Mouse (Mus musculus): ENCODE measurements around the gene Gm45213. TPM values are rescaled to one million over a fixed set of nuclear protein-coding genes. Genes with fewer than 3 reads are reported as not detected.

The Gm45213 gene
- polyA plus RNA-seq, 1 experiment: not detected

DNA sequence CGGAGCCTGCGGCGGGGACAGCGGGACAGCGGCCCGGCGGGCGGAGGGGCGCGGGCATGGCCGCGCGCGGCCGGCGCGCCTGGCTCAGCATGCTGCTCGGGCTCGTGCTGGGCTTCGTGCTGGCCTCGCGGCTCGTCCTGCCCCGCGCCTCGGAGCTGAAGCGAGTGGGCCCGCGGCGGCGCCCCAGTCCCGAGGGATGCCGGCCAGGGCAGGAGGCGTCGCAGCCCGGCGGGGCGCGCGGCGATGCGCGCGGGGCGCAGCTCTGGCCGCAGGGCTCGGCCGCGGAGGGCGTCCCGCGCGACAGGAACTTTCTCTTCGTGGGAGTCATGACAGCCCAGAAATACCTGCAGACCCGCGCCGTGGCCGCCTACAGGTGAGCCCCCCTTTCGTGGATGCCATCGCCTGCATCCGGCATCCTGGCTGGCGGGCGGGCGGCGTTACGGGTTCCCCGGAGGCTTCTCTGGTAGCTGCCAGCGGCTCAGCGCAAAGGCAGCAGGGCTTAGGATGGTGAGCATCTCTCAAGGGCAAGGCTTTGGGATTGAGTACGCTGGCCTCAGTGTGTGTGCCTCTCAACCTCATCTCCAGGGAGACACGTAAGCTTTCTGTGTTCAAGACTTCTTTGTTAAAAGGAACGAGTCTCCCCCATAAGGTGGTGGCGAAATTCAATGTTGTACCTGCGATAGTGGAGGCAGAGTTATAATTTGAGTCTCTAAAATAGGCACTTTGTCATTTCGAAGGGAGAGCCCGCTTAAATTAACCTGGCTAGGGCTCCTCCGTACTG lies 66.6 kb downstream of the Gm45213 start:
- TF ChIP-seq CTCF (IDR thresholded peaks at IDR 0.05; ENCODE audit: borderline replicate concordance, extremely low read depth, insufficient read depth, insufficient read length) (no peak), POLR2A (IDR thresholded peaks at IDR 0.05; ENCODE audit: borderline replicate concordance, extremely low read depth, insufficient read depth, insufficient read length, poor library complexity, severe bottlenecking) (no peak)
- DNase-seq (ENCODE audit: low read depth): peak; percentile 63

DNA sequence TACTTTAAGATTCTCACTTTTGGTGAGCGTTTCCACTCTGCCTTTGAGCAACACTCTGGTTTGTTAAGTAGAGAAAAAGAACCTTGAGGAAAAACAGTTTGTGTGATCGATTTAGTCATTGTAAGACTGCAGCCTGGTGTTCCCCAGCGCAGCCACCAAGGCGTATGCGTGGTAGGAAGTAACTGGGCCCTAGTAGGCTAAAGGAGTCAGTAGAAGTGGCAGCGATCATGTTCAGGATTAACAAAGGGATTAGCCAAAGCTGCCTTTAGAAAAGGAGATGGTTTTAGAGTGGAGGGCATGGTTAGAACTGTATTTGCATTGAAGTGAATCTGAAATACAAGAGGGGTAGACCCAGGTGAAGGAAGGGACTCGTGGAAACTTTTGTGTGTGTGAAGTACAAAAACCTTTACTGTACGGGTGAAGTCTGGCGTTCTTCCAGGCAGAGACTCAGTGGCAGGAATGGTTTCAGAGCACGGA lies 67.3 kb downstream of the Gm45213 start:
- no peak for TF ChIP-seq CTCF (IDR thresholded peaks at IDR 0.05; ENCODE audit: borderline replicate concordance, extremely low read depth, insufficient read depth, insufficient read length)
- TF ChIP-seq POLR2A (IDR thresholded peaks at IDR 0.05; ENCODE audit: borderline replicate concordance, extremely low read depth, insufficient read depth, insufficient read length, poor library complexity, severe bottlenecking): no peak
- peak; percentile 60 for DNase-seq (ENCODE audit: low read depth)

DNA sequence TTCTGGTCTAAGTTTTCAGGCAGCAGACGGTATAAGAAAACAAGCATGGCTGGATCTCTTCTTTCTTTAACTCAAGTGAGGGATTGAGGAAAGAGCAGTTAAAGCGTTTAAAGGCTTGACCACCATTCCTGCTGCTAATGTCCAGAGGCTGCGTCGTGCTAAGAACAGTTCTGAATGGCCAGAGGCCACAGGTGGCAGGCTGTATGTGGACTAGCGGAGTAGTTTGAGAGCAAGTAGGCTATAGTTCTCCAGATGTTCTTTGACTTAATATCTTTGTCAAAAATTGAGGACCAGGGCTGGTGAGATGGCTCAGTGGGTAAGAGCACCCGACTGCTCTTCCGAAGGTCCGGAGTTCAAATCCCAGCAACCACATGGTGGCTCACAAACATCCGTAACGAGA lies 67.8 kb downstream of the Gm45213 start:
- no peak for DNase-seq (ENCODE audit: low read depth)
- TF ChIP-seq POLR2A (IDR thresholded peaks at IDR 0.05; ENCODE audit: borderline replicate concordance, extremely low read depth, insufficient read depth, insufficient read length, poor library complexity, severe bottlenecking): no peak
- no peak for TF ChIP-seq CTCF (IDR thresholded peaks at IDR 0.05; ENCODE audit: borderline replicate concordance, extremely low read depth, insufficient read depth, insufficient read length)

Other genes with a start within 250 kb of the Gm45213 start
- 3.8 and 6.5 TPM in 2 replicates for gene Pcsk6, start 181.9 kb upstream of the Gm45213 start, polyA plus RNA-seq (2012; rRNA removed)
- 60.4 and 72.7 TPM in 2 replicates for gene Snrpa1, start 15.4 kb downstream of the Gm45213 start, polyA plus RNA-seq (2012; rRNA removed)
- gene Selenos, start 36.0 kb downstream of the Gm45213 start, polyA plus RNA-seq (2012; rRNA removed): 58.5 and 63.8 TPM in 2 replicates
- 16.0 and 21.5 TPM in 2 replicates for gene Chsy1, start 65.9 kb downstream of the Gm45213 start, polyA plus RNA-seq (2012; rRNA removed)

All from brain, embryonic 14.5 days (tissue).